In genomic region chr8:88696228-88696627, GRCm38 (mm10) we compare ENCODE assay signal across 8 mouse cellular contexts. TPM values are rescaled to one million over a fixed set of nuclear protein-coding genes. Genes with fewer than 3 reads are reported as not detected.
DNase-seq lines count a peak whose midpoint lies in the region; ATAC-seq and TF ChIP-seq lines count a peak whose summit lies in the region.

No protein-coding gene starts in this region.

- no peaks in the 10 kb centered on the region for H3K27me3 ChIP-seq in spleen, adult 2 months (ENCODE audit: control insufficient read depth, insufficient read depth, low read length)
- H3K27me3 ChIP-seq in kidney, postnatal 0 days (ENCODE audit: insufficient read depth, low read length), result no peaks in the 10 kb centered on the region
- peaks cover 11% of the 10 kb centered on the region; the same call in 1 of the 2 replicates for H3K27me3 ChIP-seq in neural tube, embryonic 13.5 days

- H3K4me1 ChIP-seq in spleen, adult 2 months (ENCODE audit: control insufficient read depth, insufficient read depth, insufficient read length), result peaks cover 20% of the 10 kb centered on the region; the same call in 1 of the 2 replicates
- H3K4me1 ChIP-seq in kidney, postnatal 0 days (replicated peaks; ENCODE audit: insufficient read depth, low read length), result peaks cover 7% of the 10 kb centered on the region; the same call in 1 of the 2 replicates
- peaks cover 16% of the 10 kb centered on the region for H3K4me1 ChIP-seq in neural tube, embryonic 13.5 days (replicated peaks)

- no peak for TF ChIP-seq CTCF in spleen, adult 2 months (IDR thresholded peaks at IDR 0.05; ENCODE audit: extremely low read depth, insufficient read depth, insufficient read length, insufficient replicate concordance)
- TF ChIP-seq CTCF in kidney, postnatal 0 days (IDR thresholded peaks at IDR 0.05; ENCODE audit: low read depth), result no peak

- WGBS in spleen, adult 2 months, result 11% methylated on average over 7 of the region's 7 CpGs
- 19% methylated on average over 7 of the region's 7 CpGs for WGBS in kidney, postnatal 0 days
- WGBS in neural tube, embryonic 13.5 days, result 28% methylated on average over 7 of the region's 7 CpGs

- peak; percentile 14; the same call in 1 of the 2 replicates for ATAC-seq in cerebellum, adult (ENCODE audit: insufficient number of reproducible peaks, low FRiP score, low TSS enrichment)
- peak; percentile 1; the same call in 1 of the 2 replicates for ATAC-seq in kidney, postnatal 0 days (replicated peaks; ENCODE audit: low FRiP score, low read depth)
- ATAC-seq in neural tube, embryonic 13.5 days (ENCODE audit: low read depth), result peak; percentile 25

- TF ChIP-seq POLR2A in spleen, adult 2 months (IDR thresholded peaks at IDR 0.05; ENCODE audit: low read depth, low read length), result no peak

- no peak overlapping the region for H3K9ac ChIP-seq in kidney, postnatal 0 days (ENCODE audit: low read depth, low read length)
- H3K9ac ChIP-seq in neural tube, embryonic 13.5 days, result peak overlapping the region; percentile 43

- H3K4me3 ChIP-seq in spleen, adult 2 months (ENCODE audit: extremely low read depth, insufficient read depth, insufficient read length), result peak overlapping the region; percentile 29
- peak overlapping the region; percentile 25; the same call in 1 of the 2 replicates for H3K4me3 ChIP-seq in kidney, postnatal 0 days (replicated peaks; ENCODE audit: low read depth, low read length)
- H3K4me3 ChIP-seq in neural tube, embryonic 13.5 days, result peak overlapping the region; percentile 90

- DNase-seq in cerebellum, adult 8-10 months, result no peak
- DNase-seq in spleen, adult 2 months (ENCODE audit: low read depth in 1 of 2, low spot score in 2 of 2), result no peak
- DNase-seq in spleen, adult 18-20 months, result no peak
- DNase-seq in kidney, postnatal 0 days (ENCODE audit: low spot score), result no peak
- DNase-seq in retina, embryonic 14.5 days (ENCODE audit: low spot score), result no peak
- DNase-seq in urinary bladder, postnatal 4 days (ENCODE audit: low spot score in 2 of 2), result no peak

- peak overlapping the region; percentile 58 for H3K4me2 ChIP-seq in kidney, postnatal 0 days (ENCODE audit: low read length)
- H3K4me2 ChIP-seq in neural tube, embryonic 13.5 days, result peak overlapping the region; percentile 56

- H3K9me3 ChIP-seq in kidney, postnatal 0 days (replicated peaks; ENCODE audit: low read length), result no peaks in the 10 kb centered on the region
- no peaks in the 10 kb centered on the region for H3K9me3 ChIP-seq in neural tube, embryonic 13.5 days

- no peaks in the 10 kb centered on the region for H3K36me3 ChIP-seq in spleen, adult 2 months (ENCODE audit: control insufficient read depth, insufficient read depth, low read length)
- H3K36me3 ChIP-seq in kidney, postnatal 0 days (ENCODE audit: insufficient read depth, low read length), result no peaks in the 10 kb centered on the region
- H3K36me3 ChIP-seq in neural tube, embryonic 13.5 days, result no peaks in the 10 kb centered on the region

- H3K27ac ChIP-seq in spleen, adult 2 months (ENCODE audit: insufficient read depth, low read length), result peak overlapping the region; percentile 17; the same call in 1 of the 2 replicates
- no peak overlapping the region for H3K27ac ChIP-seq in kidney, postnatal 0 days
- H3K27ac ChIP-seq in neural tube, embryonic 13.5 days (replicated peaks), result no peak overlapping the region

RNA-seq across cellular contexts. Expression of gene Cyld, which starts 0.6 kb away (rescaled TPM):
- polyA plus RNA-seq in spleen, adult 2 months (2012; rRNA removed), result 10.1 and 10.3 TPM in 2 replicates
- polyA plus RNA-seq in kidney, postnatal 0 days (2015; fragmentation: Nextera tagmentation; extraction: Ambion mirVana), result 9.5 and 11.4 TPM in 2 replicates
- polyA plus RNA-seq in neural tube, embryonic 13.5 days (2015; fragmentation: Nextera tagmentation; extraction: Ambion mirVana), result 15.4 and 15.5 TPM in 2 replicates

RNA-seq across cellular contexts. Expression of gene Nod2, which starts 49.1 kb away (rescaled TPM):
- polyA plus RNA-seq in spleen, adult 2 months (2012; rRNA removed), result 3.2 and 3.7 TPM in 2 replicates
- 0.32 and 0.38 TPM in 2 replicates for polyA plus RNA-seq in kidney, postnatal 0 days (2015; fragmentation: Nextera tagmentation; extraction: Ambion mirVana)
- polyA plus RNA-seq in neural tube, embryonic 13.5 days (2015; fragmentation: Nextera tagmentation; extraction: Ambion mirVana), result 0.10 TPM in 1 of 2 replicates, not detected in the other

Comparison
In these comparisons a context has a peak if more than half of its experiments do, and no peak if none do; other contexts are left out.
1. H3K4me3 ChIP-seq: peak in every context shown above with its lines; median percentile 90 in neural tube, embryonic 13.5 days; 29 in spleen, adult 2 months; 25 in kidney, postnatal 0 days.